Mouse (Mus musculus) G1E (cell line): ENCODE results near the gene Mpzl3.

Experiments used
- CTCF ChIP-seq: IDR thresholded peaks from 2 replicates; pipeline ENCODE4 v1.5.1; 2012; ENCODE audit warnings: low read depth, low read length, inconsistent platforms, mixed read lengths
- POLR2AphosphoS5 ChIP-seq: IDR thresholded peaks from 2 replicates; pipeline ENCODE4 v1.6.1; 2012; ENCODE audit warnings: low read depth, low read length, inconsistent platforms; ENCODE audit not compliant: insufficient replicate concordance
- TAL1 ChIP-seq: conservative IDR thresholded peaks from 2 replicates; pipeline ENCODE4 v1.6.1; 2012; ENCODE audit warnings: low read depth, low read length, inconsistent platforms, mixed read lengths

- TF ChIP-seq CTCF (no peak), TAL1 (no peak), POLR2AphosphoS5 (no peak)
Observed at GRCm38 (mm10) chr9:45092641-45093040, 37.7 kb downstream of the Mpzl3 start.
